Mouse (Mus musculus) heart, adult 18-20 months (tissue): ENCODE results near the gene Ugt1a6a. TPM values are rescaled to one million over a fixed set of nuclear protein-coding genes. Genes with fewer than 3 reads are reported as not detected.

Experiments
- DNase-seq, 2 experiments: peaks; one replicate each; pipeline ENCODE4 v3.0.0; 2021 to 2022; ENCODE audit warnings: mixed read lengths in 1 of 2
- total RNA-seq, 2 experiments: library from RNA; stranded (reverse); gene quantifications; 2 replicates each; pipeline ENCODE4 v1.2.3; 2021

The Ugt1a6a gene
- total RNA-seq, 2 experiments from 2014 or later: 3.3 TPM

- peak in 1 of 2 experiments; percentile 4 for DNase-seq
Observed at GRCm38 (mm10) chr1:88212341-88213045, 77.9 kb downstream of the Ugt1a6a start.

- no peak for DNase-seq
Observed at GRCm38 (mm10) chr1:88213061-88213460, 78.5 kb downstream of the Ugt1a6a start.

DNA sequence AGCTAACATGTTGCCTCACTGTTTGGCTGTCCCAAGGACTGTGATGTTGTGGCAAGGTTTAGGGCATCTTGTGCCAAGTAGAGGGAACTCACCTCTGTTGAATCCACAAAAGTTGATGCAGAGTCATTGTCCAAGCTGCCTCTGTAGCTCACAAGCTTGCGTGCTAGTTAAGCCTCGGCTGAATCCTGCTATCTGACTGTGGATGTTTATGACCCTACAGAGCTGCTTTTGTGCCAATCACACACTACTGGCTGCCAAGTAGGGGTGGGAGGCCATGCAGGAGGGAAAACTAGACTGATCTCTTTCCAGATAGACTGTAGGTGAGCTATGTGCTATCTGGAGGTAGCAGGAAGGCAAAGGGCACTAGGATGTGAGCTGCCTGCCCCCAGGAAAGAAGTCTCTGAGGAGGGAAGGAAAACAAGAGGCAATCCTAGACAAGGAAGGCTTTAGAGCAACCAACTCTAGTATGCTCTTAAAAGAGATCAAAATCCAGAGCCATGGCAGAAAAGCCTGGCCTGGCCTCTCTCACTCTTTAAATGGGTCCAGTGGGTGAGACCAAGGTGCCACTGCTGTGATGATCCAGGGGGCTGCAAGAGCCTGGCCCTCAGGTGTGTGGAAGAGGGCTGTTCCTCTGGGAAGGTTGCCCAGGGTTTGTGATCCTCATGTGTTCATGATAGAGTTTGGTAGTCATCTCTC is 79.3 kb downstream of the Ugt1a6a start:
- peak; percentile 11 to 20 for DNase-seq

GRCm38 (mm10) chr1:88214462-88214952 is 79.9 kb downstream of the Ugt1a6a start:
- DNase-seq: peak in 1 of 2 experiments; percentile 3

DNA sequence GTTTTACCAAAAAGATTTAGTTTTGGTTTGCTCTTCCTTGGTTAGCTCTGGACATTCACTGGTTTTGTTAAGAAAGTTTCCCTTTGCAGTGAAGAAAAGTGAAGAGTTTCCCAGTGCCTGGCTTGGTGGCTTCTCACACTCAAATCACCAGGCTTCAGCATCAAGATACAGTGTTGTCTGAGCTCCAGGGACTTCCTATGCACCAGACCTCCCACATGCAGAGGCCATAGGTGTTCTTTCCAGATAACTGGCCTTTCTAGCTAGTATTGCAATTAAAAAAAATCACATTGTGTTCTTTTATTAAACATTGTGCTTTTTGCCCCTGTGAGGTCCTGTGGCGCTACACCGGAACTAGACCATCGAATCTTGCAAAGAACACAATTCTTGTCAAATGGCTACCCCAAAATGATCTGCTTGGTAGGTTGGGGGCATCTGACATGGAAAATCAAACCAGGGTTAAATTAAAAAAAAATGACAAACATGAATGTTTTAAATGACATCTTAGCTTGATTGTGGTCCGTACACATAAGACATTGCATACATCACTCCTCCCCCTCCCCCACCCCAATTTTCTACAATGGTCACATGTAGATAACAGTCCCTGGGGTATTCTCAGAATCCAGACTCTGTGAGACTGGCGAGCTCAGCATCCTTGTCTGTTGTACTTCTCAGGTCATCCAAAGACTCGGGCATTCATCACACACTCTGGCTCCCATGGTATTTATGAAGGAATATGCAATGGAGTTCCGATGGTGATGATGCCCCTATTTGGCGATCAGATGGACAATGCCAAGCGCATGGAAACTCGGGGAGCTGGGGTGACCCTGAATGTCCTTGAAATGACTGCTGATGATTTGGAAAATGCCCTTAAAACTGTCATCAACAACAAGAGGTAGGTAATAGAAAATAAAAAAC is 81.1 kb downstream of the Ugt1a6a start:
- DNase-seq: peak in 1 of 2 experiments; percentile 1

DNA sequence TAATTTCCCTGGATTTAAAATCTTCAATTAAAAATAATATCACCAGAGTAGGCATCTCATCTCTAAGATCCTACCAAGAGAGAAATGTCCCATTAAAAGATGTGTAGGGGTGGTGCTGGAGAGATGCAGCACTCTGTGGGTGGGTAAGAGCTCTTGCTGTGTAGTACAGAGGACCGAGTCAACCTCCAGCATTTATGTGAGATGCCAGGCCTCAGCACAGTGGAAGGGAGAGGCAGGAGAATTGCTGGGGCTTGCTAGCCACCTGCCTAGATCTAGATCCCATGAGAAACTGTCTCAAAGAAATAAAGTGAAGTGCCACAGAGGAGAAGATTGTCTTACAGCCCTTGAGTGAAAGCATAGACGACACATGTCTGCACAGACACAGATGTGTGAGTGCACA is 81.9 kb downstream of the Ugt1a6a start:
- DNase-seq: no peak

GRCm38 (mm10) chr1:88217144-88217543 is 82.5 kb downstream of the Ugt1a6a start:
- no peak for DNase-seq

DNA sequence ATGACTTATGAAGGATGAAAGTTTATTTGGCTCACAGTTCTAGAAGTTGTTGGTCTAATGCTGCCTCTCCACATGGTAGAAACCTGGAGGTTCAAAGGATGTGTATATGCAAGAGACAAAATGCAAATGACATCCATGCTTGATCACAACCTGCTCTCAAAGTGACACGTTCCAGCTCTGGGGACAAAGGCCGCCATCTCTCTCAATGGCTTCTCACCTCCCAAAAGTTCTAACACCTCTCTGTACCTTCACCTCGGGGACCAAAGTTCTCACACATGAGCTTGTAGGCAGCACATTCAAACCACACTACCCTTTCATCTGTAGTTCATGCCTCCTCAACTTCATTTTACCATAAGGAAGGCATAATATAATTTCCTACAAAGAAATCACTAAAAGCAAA is 83.0 kb downstream of the Ugt1a6a start:
- DNase-seq: no peak

DNA sequence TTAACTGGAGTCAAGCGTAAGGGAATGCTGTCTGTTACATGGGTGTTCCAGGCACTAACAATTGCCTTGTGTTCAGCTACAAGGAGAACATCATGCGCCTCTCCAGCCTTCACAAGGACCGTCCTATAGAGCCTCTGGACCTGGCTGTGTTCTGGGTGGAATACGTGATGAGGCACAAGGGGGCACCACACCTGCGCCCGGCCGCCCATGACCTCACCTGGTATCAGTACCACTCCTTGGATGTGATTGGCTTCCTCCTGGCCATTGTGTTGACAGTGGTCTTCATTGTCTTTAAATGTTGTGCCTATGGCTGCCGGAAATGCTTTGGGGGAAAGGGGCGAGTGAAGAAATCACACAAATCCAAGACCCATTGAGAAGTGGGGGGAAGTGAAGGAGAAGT is 83.4 kb downstream of the Ugt1a6a start:
- peak in 1 of 2 experiments; percentile 14 for DNase-seq

- DNase-seq: no peak
Observed at GRCm38 (mm10) chr1:88218591-88218990, 84.0 kb downstream of the Ugt1a6a start.

- DNase-seq: peak in 1 of 2 experiments; percentile 3
Observed at GRCm38 (mm10) chr1:88219054-88219453, 84.4 kb downstream of the Ugt1a6a start.

GRCm38 (mm10) chr1:88220336-88220735 is 85.7 kb downstream of the Ugt1a6a start:
- peak in 1 of 2 experiments; percentile 4 for DNase-seq

DNA sequence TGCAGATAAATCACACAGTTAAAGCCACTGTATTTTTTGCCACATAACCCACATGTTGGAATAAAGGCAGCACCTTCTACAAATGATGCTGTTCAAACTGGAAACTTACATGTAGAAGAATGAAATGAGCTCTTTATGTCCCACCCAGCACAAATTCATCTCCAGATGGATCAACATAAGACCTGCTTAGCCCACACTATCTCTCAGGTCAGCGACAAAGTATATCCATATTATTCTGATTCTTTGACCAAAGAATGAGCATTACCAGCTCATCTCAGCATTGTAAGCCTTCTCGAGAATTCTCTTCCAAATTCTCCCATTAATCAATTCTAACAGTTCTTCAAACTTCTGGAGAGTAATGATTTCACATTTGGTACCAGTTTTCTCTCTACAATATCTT is 87.6 kb downstream of the Ugt1a6a start:
- no peak for DNase-seq

- peak; percentile 4 to 13 for DNase-seq
Observed at GRCm38 (mm10) chr1:88223011-88223515, 88.5 kb downstream of the Ugt1a6a start.

- DNase-seq: peak; percentile 9 to 17
Observed at GRCm38 (mm10) chr1:88223591-88223990, 89.0 kb downstream of the Ugt1a6a start.

DNA sequence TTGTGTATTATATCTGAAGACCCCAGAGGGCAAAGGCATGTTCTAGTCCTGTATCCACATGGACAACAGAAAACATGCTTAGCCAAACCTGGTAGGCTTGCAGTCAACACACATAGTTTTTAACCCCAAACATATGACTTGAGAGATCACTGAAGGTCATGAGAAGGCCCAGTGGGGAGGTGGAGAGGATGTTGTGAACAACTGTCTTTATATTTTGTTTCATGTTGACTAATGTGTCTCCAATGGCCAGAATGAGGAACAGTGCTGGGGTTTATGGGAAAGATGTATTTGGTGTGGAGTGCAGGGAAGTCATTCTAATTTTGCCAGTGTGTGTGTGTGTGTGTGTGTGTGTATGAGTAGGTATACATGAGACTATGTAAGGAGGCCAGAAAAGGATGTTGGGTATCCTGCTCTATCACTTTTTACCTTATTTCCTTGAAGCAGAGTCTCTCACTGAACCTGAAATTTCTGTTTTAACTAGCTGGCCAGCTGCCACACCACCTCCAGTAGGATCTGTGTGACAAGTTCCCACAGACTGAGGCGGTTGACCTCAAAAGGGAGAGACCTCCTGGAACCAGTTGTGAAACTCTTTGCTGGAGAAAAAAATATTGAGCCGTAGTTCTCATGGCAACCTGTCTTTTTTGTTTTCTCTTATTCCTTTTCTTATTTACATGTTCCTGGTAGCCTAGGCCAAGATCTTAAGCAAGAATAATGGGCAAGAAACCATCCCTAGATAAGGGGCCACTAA is 89.6 kb downstream of the Ugt1a6a start:
- DNase-seq: peak; percentile 29 to 49

GRCm38 (mm10) chr1:88225301-88225700 is 90.7 kb downstream of the Ugt1a6a start:
- DNase-seq: peak in 1 of 2 experiments; percentile 14

DNA sequence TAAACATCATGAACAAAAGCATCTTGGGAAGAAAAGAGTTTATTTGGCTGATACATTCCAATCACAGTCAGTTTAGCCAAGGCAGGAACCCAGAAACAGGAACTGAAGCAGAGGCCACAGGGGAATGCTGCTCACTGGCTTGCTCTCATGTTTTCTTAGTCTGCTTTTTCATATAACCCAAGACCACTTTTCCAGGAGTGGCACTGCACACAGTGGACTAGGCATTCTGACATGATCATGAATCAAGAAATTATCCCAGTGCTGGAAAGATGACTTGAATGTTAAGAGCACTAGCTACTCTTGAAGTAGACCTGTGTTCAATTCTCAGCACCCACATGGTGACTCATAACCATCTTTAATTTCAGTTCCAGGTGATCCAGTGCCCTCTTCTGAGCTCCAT is 91.1 kb downstream of the Ugt1a6a start:
- DNase-seq: peak; percentile 3 to 14

- peak; percentile 45 to 78 for DNase-seq
Observed at GRCm38 (mm10) chr1:88226670-88227379, 92.2 kb downstream of the Ugt1a6a start, which contains the start of gene Mroh2a. Gene Mroh2a (plus strand): TSS chr1:88226986.

DNA sequence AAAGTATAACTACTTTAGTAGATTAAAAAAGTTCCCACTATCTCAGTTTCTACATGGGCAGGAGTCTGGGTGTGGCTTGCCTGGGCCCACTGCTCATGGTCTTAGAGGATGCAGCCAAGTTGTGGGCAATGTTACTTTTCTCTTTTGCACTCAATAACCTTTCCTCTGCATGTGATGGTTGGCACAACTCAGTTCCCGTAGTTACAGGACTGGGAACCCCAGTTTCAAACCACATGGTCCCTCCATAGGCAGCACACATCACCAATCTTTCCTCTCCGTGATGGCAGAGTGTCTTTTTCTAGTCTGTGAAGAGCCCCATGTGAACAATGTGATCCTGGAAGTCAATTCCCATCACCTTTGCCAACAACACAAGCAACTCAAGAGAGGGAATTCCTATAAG is 92.9 kb downstream of the Ugt1a6a start:
- peak; percentile 22 to 24 for DNase-seq

DNA sequence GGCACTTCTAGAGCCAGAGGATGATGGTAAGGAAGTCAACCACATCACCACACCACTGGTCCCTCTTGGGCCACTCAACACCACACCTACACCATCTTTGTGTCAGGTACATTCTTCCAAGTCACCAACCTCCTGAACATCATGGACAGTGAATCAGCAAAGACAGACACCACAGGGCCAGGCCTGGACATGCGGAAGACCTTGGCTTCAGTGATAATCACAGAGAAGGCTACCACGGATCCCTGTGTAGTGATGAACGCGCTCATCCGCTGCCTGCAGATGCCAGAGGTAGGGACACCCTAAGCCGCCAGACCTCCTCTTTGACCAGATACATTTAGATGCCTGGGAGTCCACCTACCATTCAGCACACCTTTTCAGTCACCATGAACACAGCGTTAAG is 93.5 kb downstream of the Ugt1a6a start:
- DNase-seq: peak; percentile 6 to 16
